Mouse (Mus musculus) limb, embryonic 15.5 days (tissue): Measurements from ENCODE around the gene AI413582. TPM values are rescaled to one million over a fixed set of nuclear protein-coding genes. Genes with fewer than 3 reads are reported as not detected.

ENCODE experiments used
- ATAC-seq: fragments of 200-750 bp; cut with Nextera tagmentation; 2 replicates; pipeline ENCODE4 v1.8.0; 2017; ENCODE audit warnings: low read depth, moderate TSS enrichment; ENCODE audit not compliant: insufficient number of reproducible peaks, low FRiP score, low TSS enrichment
- H3K27ac ChIP-seq: fragments of 300-500 bp; sonication (generic); 2 replicates; pipeline ENCODE4 v1.5.1; 2015; ENCODE audit warnings: moderate library complexity, mild to moderate bottlenecking, inconsistent platforms
- H3K27me3 ChIP-seq: fragments of 300-500 bp; sonication (generic); 2 replicates; pipeline ENCODE4 v1.6.1; 2015; ENCODE audit warnings: inconsistent platforms
- H3K36me3 ChIP-seq: fragments of 300-500 bp; sonication (generic); 2 replicates; pipeline ENCODE4 v1.6.1; 2015; ENCODE audit warnings: inconsistent platforms
- H3K4me1 ChIP-seq: fragments of 300-500 bp; sonication (generic); 2 replicates; pipeline ENCODE4 v1.6.1; 2015; ENCODE audit warnings: inconsistent platforms
- H3K4me2 ChIP-seq: fragments of 300-500 bp; sonication (generic); 2 replicates; pipeline ENCODE4 v1.6.1; 2015; ENCODE audit warnings: mild to moderate bottlenecking, inconsistent platforms
- H3K4me3 ChIP-seq: fragments of 300-500 bp; sonication (generic); 2 replicates; pipeline ENCODE4 v1.5.1; 2015; ENCODE audit warnings: mild to moderate bottlenecking, inconsistent platforms
- H3K9ac ChIP-seq: fragments of 300-500 bp; sonication (generic); 2 replicates; pipeline ENCODE4 v1.6.1; 2015; ENCODE audit warnings: inconsistent platforms
- H3K9me3 ChIP-seq: fragments of 300-500 bp; sonication (generic); 2 replicates; pipeline ENCODE4 v1.6.1; 2016; ENCODE audit warnings: inconsistent platforms
- WGBS: fragments of 180-500 bp; shearing (Covaris S2); methylation state at CpG from one replicate; pipeline ENCODE4 v1.1.7; 2015; 5-methylcytosine and 5-hydroxymethylcytosine counted together
- polyA plus RNA-seq: library from polyadenylated mRNA; unstranded; fragments of >200 nt; fragmentation: Nextera tagmentation; extraction: Ambion mirVana; gene quantifications from 2 replicates; pipeline ENCODE4 v1.2.1, GENCODE M21; 2015

AI413582 gene
- polyA plus RNA-seq, 1 experiment from 2014 or later: 28.4 TPM

DNA sequence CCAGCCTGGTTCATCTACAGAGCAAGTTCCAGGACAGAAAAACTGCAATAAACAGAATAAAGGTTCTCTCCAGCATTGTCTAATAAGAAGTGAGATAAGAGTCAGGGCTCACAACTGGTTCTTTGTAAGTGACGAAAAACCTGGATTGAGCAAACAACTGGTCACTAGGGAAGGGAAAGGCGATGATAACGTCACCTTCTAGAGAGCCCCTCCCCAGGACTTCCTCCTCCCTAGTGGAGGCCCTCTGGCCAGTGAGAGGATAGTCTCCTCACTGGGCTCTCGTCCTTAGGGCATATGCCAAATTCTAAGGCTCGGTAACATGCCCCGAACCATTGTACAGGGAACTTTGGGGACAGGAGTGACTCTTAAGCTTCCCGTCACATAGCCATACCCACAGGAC is 10.5 kb upstream of the AI413582 start:
- Histone ChIP-seq H3K9me3 (no peaks in the 10 kb centered on the region), H3K27me3 (no peaks in the 10 kb centered on the region), H3K4me1 (peaks cover 23% of the 10 kb centered on the region), H3K4me2 (no peak overlapping the region), H3K4me3 (no peak overlapping the region), H3K27ac (0 out of 2 replicates have a peak overlapping the region, but pooled peaks have one; percentile 72), H3K36me3 (peaks cover 51% of the 10 kb centered on the region), H3K9ac (no peak overlapping the region)
- 74% methylated on average over 7 of the region's 7 CpGs for WGBS
- ATAC-seq: no peak

DNA sequence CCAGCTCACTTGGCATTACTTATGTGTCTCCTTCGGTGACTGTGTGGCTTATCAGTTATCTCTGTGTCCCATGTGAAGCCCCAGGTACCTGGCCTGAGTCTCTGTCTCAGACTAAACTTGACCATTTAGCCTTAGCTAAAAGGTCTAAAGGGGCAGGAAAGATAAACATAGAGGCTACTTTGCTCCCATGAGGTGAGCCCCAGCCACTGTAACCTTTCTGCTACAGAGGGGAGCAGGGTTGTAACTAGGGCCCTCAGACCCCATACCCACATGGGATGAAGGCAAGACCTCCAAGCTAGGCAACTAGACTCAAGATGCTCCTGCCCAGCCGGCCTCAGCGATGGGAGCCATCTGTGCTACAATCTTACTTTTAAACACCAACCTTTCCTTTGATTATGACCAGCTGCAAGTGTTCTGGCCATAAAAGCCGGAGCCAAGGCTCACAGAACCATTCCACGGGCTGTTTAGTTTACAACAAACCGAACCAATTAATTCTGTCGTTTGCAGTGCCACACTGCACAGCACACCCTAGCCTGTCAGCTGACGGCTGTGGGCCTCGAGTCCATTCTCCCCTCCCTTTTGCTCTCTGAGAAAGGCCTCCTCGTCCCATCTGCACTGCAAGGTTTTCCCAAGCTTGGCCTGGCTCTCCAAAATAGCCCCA is 9.7 kb upstream of the AI413582 start:
- 43% methylated on average over 10 of the region's 10 CpGs for WGBS
- H3K9ac ChIP-seq: no peak overlapping the region
- no peak for ATAC-seq
- H3K4me3 ChIP-seq: no peak overlapping the region
- peak overlapping the region; percentile 72 for H3K27ac ChIP-seq
- H3K36me3 ChIP-seq: peaks cover 43% of the 10 kb centered on the region
- H3K27me3 ChIP-seq: no peaks in the 10 kb centered on the region
- no peaks in the 10 kb centered on the region for H3K9me3 ChIP-seq
- peaks cover 23% of the 10 kb centered on the region for H3K4me1 ChIP-seq
- H3K4me2 ChIP-seq: no peak overlapping the region

DNA sequence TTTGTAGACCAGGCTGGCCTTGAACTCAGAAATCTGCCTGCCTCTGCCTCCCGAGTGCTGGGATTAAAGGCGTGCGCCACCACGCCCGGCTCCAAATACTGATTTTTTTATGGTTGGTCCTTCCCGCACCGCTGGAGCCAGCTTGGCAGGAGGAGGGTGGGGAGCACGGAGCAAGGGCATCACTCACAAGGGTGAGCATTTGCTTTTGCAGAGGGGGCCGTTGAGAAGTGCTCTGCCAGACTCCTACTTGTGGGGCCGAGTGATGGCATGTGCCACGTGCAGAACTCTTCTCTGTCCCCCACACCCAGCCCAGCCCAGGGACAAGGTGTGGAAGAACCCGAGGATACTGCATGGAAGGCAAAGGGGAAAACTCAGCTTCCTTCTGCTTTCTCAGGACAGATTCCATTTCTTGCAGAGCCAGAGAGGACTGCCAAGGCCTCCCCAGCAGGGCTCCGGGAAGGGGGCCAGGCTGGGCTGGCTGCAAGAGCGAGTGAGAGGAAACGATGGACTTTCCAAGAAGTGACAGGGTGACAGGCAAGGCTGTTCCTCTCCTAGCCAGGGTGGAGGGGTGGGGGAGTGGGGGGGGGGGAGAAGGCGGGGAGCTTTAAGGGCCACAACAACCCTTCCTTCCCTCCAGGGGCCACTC is 9.0 kb upstream of the AI413582 start:
- 82% methylated on average over 15 of the region's 16 CpGs for WGBS
- ATAC-seq: no peak
- Histone ChIP-seq H3K4me1 (peaks cover 23% of the 10 kb centered on the region), H3K4me3 (no peak overlapping the region), H3K27ac (peak overlapping the region; percentile 72), H3K36me3 (peaks cover 36% of the 10 kb centered on the region), H3K4me2 (no peak overlapping the region), H3K27me3 (no peaks in the 10 kb centered on the region), H3K9ac (no peak overlapping the region), H3K9me3 (no peaks in the 10 kb centered on the region)

DNA sequence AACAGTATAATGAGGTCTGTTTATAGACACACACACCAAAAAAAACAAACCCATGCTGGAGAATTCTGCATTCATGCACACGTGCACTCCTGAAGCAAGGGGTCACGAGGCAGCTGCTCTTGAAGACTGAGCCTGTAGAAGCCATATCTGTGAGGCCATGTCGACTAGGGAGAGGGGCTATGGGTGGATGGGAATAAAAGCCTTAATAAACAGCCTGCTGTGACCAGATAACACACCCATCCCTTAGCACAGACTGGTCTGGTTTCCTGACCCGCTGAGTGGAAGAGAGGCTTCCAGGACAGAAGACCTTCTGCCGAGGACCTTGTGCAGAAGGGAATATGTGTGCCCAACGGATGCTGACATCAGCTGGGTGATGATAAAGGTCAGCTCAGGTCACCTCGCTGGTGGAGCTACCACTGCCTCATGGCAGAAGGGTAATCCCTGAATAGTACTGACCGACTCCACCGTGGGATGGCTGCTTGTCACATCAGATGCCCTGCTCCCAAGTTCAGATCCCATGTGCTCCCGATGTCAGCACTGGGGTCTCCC is 8.3 kb upstream of the AI413582 start:
- H3K36me3 ChIP-seq: peaks cover 29% of the 10 kb centered on the region
- no peak for ATAC-seq
- H3K9me3 ChIP-seq: no peaks in the 10 kb centered on the region
- no peak overlapping the region for H3K4me3 ChIP-seq
- H3K27me3 ChIP-seq: no peaks in the 10 kb centered on the region
- peaks cover 23% of the 10 kb centered on the region for H3K4me1 ChIP-seq
- no peak overlapping the region for H3K4me2 ChIP-seq
- no peak overlapping the region for H3K27ac ChIP-seq
- H3K9ac ChIP-seq: no peak overlapping the region
- WGBS: 85% methylated on average over 10 of the region's 10 CpGs

DNA sequence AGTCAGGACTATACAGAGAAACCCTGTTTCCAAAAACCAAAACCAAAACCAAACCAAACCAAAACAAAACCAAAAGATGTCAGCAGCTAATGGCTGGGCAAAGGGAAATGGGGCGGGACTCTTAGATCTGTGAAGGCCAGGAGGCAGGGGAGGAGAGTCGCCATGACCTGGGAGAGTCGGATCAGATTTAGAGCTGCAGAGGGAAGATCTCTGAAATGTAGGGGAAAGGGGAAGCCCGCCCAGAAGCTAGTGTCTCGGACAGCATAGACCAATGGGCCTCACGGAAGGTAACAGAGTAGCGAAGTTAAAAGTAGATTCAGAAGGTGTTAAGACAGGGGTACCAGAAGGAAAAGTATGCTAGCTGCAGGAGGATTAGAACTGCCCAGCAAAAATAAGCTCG is 5.8 kb upstream of the AI413582 start:
- ATAC-seq: no peak
- Histone ChIP-seq H3K9me3 (no peaks in the 10 kb centered on the region), H3K27ac (no peak overlapping the region), H3K27me3 (no peaks in the 10 kb centered on the region), H3K4me3 (no peak overlapping the region), H3K4me2 (no peak overlapping the region), H3K9ac (no peak overlapping the region), H3K36me3 (peaks cover 19% of the 10 kb centered on the region), H3K4me1 (peaks cover 23% of the 10 kb centered on the region)
- WGBS: 67% methylated on average over 8 of the region's 8 CpGs

DNA sequence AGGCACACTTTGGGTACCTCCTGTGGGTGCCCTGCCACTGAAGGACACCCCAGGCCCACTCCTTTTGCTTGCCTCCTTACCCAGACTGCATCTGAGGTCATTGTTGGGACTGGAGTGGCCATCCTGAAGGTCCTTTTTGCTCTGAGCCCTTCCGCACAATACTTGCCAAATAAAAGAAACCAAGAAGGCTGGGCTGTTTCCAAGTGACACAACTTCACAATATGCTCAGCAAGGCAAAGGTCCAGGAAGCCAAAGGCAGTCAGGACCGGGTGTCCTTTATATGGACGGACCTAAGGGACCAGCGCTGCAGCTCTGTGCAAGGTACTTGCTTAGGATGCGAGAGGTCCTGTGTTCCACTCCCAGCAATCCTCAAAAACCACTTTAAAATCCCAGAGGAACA is 2.7 kb upstream of the AI413582 start:
- H3K27me3 ChIP-seq: no peaks in the 10 kb centered on the region

DNA sequence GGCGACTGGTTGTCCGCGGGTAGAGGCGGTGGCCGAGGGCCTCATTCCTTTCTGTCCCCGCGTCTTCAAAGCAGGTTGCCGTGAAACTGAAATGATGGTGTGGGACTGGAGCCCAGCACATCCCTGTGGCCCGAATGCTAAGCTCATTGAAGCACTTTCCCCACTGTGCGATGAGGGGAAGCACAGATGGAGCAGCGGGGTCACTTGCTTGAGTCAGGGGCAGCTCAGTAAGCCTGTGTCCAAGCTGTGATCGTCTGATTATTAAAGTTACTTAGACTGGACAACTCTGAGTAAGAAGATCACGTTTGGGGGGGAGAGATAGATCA is 349 bp upstream of the AI413582 start:
- peak; percentile 30 for ATAC-seq
- WGBS: 0% methylated on average over 13 of the region's 13 CpGs
- H3K27ac ChIP-seq: peak overlapping the region; percentile 22; the same call in 1 of the 2 replicates

More for the DNA sequence above, 2.7 kb upstream of the AI413582 start:
- Histone ChIP-seq H3K4me2 (no peak overlapping the region), H3K9ac (no peak overlapping the region), H3K9me3 (no peaks in the 10 kb centered on the region), H3K4me1 (peaks cover 21% of the 10 kb centered on the region), H3K27ac (no peak overlapping the region), H3K4me3 (no peak overlapping the region), H3K36me3 (peaks cover 6% of the 10 kb centered on the region)
- WGBS: 85% methylated on average over 5 of the region's 5 CpGs
- no peak for ATAC-seq

DNA sequence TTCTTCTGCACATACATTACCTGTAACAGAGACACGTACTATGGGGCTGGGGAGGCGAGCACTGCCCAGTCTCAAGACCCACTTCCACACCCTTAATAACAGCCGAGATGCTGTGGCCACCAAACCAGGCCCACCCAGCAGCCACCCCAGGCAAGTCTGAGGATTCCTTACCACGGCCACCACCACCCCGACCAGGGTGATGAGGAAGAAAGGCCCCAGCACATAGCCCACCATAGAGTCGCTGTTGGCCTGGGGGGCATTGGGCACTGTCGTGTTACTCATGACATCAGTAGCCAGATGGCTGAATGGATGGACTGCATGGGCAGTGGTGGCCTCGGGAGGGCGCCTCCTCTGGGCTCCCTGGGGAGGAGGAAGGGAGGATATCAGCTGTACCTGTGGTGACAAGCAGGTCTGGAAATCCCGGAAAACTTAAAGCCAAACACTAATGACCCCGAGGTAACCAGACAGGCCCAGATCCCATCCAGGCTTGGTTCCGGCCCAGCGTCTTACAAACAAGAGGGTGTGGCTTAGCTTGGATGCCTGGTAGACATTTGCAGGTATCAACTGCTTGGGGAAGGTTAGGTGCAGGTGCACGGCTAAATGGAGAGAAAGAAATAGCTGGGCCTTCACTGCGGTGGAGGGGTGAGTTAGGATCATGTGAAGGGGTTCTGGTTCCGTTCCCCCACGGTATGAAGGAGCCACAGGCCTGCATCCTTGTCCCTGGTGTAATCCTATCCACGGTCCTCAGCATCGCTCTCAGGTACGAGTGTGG is 979 bp downstream of the AI413582 start:
- Histone ChIP-seq H3K9me3 (no peaks in the 10 kb centered on the region), H3K27ac (no peak overlapping the region), H3K4me3 (peak overlapping the region; percentile 68), H3K4me2 (peak overlapping the region; percentile 96), H3K4me1 (peaks cover 36% of the 10 kb centered on the region), H3K36me3 (no peaks in the 10 kb centered on the region), H3K27me3 (no peaks in the 10 kb centered on the region), H3K9ac (peak overlapping the region; percentile 76; the same call in 1 of the 2 replicates)
- no peak for ATAC-seq
- WGBS: 14% methylated on average over 20 of the region's 20 CpGs

More for the DNA sequence above, 349 bp upstream of the AI413582 start:
- Histone ChIP-seq H3K4me1 (peaks cover 27% of the 10 kb centered on the region), H3K9me3 (no peaks in the 10 kb centered on the region), H3K4me3 (peak overlapping the region; percentile 68), H3K9ac (peak overlapping the region; percentile 51), H3K27me3 (no peaks in the 10 kb centered on the region), H3K36me3 (no peaks in the 10 kb centered on the region), H3K4me2 (peak overlapping the region; percentile 96)

DNA sequence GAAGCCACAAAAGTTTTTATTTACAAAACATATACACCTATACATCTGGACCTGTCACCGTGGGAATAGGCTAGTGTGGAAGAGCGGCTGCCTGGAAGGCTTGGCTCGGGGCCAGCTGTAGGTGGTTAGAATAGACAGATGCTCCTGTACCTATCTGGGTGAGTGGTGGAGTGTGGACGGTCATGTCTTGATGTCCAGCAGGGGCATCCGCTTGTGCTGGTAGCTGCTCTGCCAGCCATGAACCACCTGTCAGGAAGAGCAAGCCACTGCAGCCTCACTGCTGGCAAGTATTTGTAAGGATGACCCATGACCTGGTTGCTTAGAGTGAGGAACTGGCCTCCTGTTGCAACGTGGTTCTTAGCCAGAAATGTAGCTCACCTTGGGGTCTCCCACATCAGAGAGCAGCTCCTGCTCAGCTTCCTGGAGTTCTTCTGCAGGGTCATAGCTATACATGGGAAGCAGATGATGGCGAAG is 1.7 kb downstream of the AI413582 start:
- 52% methylated on average over 7 of the region's 7 CpGs for WGBS
- H3K36me3 ChIP-seq: no peaks in the 10 kb centered on the region
- ATAC-seq: no peak
- no peak overlapping the region for H3K4me2 ChIP-seq
- H3K4me3 ChIP-seq: no peak overlapping the region
- H3K27ac ChIP-seq: no peak overlapping the region
- H3K9me3 ChIP-seq: no peaks in the 10 kb centered on the region
- H3K9ac ChIP-seq: no peak overlapping the region
- H3K4me1 ChIP-seq: peaks cover 42% of the 10 kb centered on the region
- H3K27me3 ChIP-seq: no peaks in the 10 kb centered on the region

DNA sequence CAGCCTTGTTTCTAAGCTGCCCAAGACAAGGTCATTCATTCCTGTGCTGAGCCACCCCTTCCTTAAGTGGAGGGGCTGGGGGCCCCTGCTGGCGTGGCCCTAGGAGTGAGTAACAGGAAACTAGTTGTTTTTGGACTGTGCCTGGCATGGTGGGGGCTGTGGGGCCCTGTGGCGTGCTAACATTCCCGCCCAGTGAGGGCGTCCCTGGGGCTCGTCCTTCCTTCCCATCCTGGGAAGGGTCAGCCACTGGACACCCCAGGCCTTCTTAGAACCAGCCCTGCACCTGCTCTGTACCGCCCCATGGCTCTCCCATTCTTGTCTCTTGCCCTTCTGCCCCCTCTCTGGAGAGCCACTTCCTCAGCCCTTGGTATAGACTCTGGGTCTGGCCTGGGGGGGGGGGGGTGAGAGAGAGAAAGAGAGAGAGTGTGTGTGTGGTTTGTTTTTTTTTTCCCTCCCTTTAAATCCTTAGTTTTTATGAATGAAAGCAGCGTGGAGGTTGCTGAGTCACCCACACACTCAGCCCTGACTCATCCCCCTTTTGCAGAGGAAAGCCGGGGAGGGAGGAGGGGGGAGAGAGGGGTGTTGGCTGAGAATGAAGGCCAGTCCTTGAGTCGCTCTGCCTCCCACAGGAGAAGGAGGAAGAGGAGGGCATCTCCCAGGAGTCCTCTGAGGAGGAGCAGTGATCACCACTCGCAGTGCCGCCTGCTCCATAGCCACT is 3.6 kb downstream of the AI413582 start:
- Histone ChIP-seq H3K27ac (no peak overlapping the region), H3K9me3 (no peaks in the 10 kb centered on the region), H3K27me3 (no peaks in the 10 kb centered on the region), H3K4me3 (no peak overlapping the region), H3K36me3 (no peaks in the 10 kb centered on the region), H3K9ac (no peak overlapping the region), H3K4me2 (no peak overlapping the region), H3K4me1 (peaks cover 56% of the 10 kb centered on the region)
- ATAC-seq: no peak
- WGBS: 52% methylated on average over 10 of the region's 11 CpGs

DNA sequence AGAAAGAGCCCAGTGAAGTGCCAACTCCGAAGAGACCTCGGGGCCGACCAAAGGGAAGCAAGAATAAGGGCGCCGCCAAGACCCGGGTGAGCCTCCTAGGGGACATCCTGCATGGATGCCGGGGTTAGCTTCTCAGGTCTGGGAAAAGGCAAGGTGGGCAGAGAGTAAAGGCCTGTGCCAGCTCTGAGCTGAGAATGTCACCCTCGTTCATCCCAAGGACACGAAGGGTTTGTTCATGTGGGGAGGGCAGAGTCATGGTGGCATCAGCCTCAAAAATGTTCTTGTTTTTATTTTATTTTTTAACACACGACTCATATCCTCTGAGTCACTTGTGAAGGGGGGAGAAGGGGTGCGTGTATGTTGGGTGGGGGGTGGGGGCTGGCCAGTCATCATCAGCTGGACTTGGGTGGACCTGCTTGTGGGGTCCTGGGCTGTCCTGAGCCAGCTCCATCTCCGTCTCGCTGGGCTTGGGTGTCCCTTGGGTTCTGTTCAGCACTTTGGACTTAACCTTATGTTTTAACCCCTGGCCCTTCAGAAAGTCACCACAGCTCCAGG is 4.6 kb downstream of the AI413582 start:
- H3K27me3 ChIP-seq: no peaks in the 10 kb centered on the region
- 84% methylated on average over 13 of the region's 13 CpGs for WGBS
- no peak overlapping the region for H3K9ac ChIP-seq
- H3K9me3 ChIP-seq: no peaks in the 10 kb centered on the region
- no peak for ATAC-seq
- H3K4me1 ChIP-seq: peaks cover 55% of the 10 kb centered on the region
- no peak overlapping the region for H3K27ac ChIP-seq
- H3K4me3 ChIP-seq: no peak overlapping the region
- no peak overlapping the region for H3K4me2 ChIP-seq
- no peaks in the 10 kb centered on the region for H3K36me3 ChIP-seq
